Mouse (Mus musculus) hindbrain, embryonic 14.5 days (tissue): ENCODE measurements at regions not wholly inside any gene's neighbourhood (a gene's known extent, or its start where the extent isn't known, plus 50 kb on each side); places are given as distances from the start of the nearest gene placed in this dataset.
A peak's percentile ranks its signal among the peaks of the same experiment; 100 is the strongest.

ENCODE experiments used
- ATAC-seq: fragments of 200-750 bp; cut with Nextera tagmentation; 2 replicates; pipeline ENCODE4 v1.8.0; 2017; ENCODE audit warnings: moderate number of reproducible peaks, mild to moderate bottlenecking, moderate TSS enrichment, moderate library complexity; ENCODE audit not compliant: low FRiP score
- DNase-seq: peaks from one replicate; pipeline ENCODE4 v3.0.0-alpha.2; 2015; ENCODE audit warnings: low spot score
- H3K27ac ChIP-seq: fragments of 300-500 bp; sonication (generic); 2 replicates; pipeline ENCODE4 v1.5.1; 2014; ENCODE audit warnings: mild to moderate bottlenecking, moderate library complexity
- H3K27me3 ChIP-seq: fragments of 300-500 bp; sonication (generic); 2 replicates; pipeline ENCODE4 v1.6.1; 2014; ENCODE audit warnings: mild to moderate bottlenecking, low read length, mixed read lengths; ENCODE audit not compliant: control insufficient read depth, insufficient read depth
- H3K36me3 ChIP-seq: fragments of 300-500 bp; sonication (generic); replicated peaks from 2 replicates; pipeline ENCODE4 v1.6.1; 2014; ENCODE audit not compliant: control insufficient read depth, insufficient read depth
- H3K4me1 ChIP-seq: fragments of 300-500 bp; sonication (generic); replicated peaks from 2 replicates; pipeline ENCODE4 v1.6.1; 2014; ENCODE audit warnings: antibody characterized with exemption, low read length, mixed read lengths; ENCODE audit not compliant: control insufficient read depth, insufficient read depth
- H3K4me2 ChIP-seq: fragments of 300-500 bp; sonication (generic); replicated peaks from 2 replicates; pipeline ENCODE4 v1.6.1; 2014; ENCODE audit warnings: mild to moderate bottlenecking, moderate library complexity
- H3K4me3 ChIP-seq: fragments of 300-500 bp; sonication (generic); replicated peaks from 2 replicates; pipeline ENCODE4 v1.5.1; 2014; ENCODE audit warnings: mild to moderate bottlenecking, low read length
- H3K9ac ChIP-seq: fragments of 300-500 bp; sonication (generic); 2 replicates; pipeline ENCODE4 v1.6.1; 2014
- H3K9me3 ChIP-seq: fragments of 300-500 bp; sonication (generic); 2 replicates; pipeline ENCODE4 v1.6.1; 2016; ENCODE audit warnings: low read length; ENCODE audit not compliant: control insufficient read depth
- WGBS: fragments of 180-500 bp; shearing (Covaris S2); extraction: QIAGEN DNeasy Blood & Tissue Kit; methylation state at CpG from one replicate; pipeline ENCODE4 v1.1.7; 2014; 5-methylcytosine and 5-hydroxymethylcytosine counted together

- WGBS = 8% methylated on average over 13 of the region's 13 CpGs
- H3K4me2 ChIP-seq = peak overlapping the region; percentile 46
- no peaks in the 10 kb centered on the region for H3K36me3 ChIP-seq
- DNase-seq (peak; percentile 70), ATAC-seq (peak; percentile 91)
- H3K27ac ChIP-seq = peak overlapping the region; percentile 40
- H3K9ac ChIP-seq = peak overlapping the region; percentile 6; the same call in 1 of the 2 replicates
- H3K4me3 ChIP-seq = peak overlapping the region; percentile 14
- H3K27me3 ChIP-seq = peaks cover 13% of the 10 kb centered on the region; the same call in 1 of the 2 replicates
- H3K9me3 ChIP-seq = no peaks in the 10 kb centered on the region
- H3K4me1 ChIP-seq = no peaks in the 10 kb centered on the region; the same call in 1 of the 2 replicates
Measured at GRCm38 (mm10) chr2:10736696-10737457, 366.6 kb downstream of the Sfmbt2 start.

GRCm38 (mm10) chr2:10737458-10737775 lies 367.1 kb downstream of the Sfmbt2 start:
- Histone ChIP-seq H3K4me3 (peak overlapping the region; percentile 14), H3K36me3 (no peaks in the 10 kb centered on the region), H3K9ac (no peak overlapping the region), H3K27me3 (peaks cover 13% of the 10 kb centered on the region; the same call in 1 of the 2 replicates), H3K4me2 (peak overlapping the region; percentile 46), H3K4me1 (no peaks in the 10 kb centered on the region; the same call in 1 of the 2 replicates), H3K27ac (peak overlapping the region; percentile 40; the same call in 1 of the 2 replicates), H3K9me3 (no peaks in the 10 kb centered on the region)
- 16% methylated on average over 9 of the region's 9 CpGs for WGBS
- ATAC-seq = peak; percentile 92
- peak; percentile 52 for DNase-seq

GRCm38 (mm10) chr2:10745127-10745526 lies 374.8 kb downstream of the Sfmbt2 start:
- no peak for DNase-seq
- no peaks in the 10 kb centered on the region for H3K27me3 ChIP-seq
- ATAC-seq = no peak
- no peak overlapping the region for H3K4me3 ChIP-seq
- no peak overlapping the region for H3K4me2 ChIP-seq
- H3K9me3 ChIP-seq = no peaks in the 10 kb centered on the region
- H3K36me3 ChIP-seq = no peaks in the 10 kb centered on the region
- H3K9ac ChIP-seq = no peak overlapping the region
- WGBS = 87% methylated on average over 7 of the region's 7 CpGs
- no peak overlapping the region for H3K27ac ChIP-seq
- H3K4me1 ChIP-seq = no peaks in the 10 kb centered on the region

- ATAC-seq (no peak), DNase-seq (no peak)
- Histone ChIP-seq H3K27ac (no peak overlapping the region), H3K9ac (no peak overlapping the region), H3K4me1 (peaks cover 12% of the 10 kb centered on the region; the same call in 1 of the 2 replicates), H3K4me3 (no peak overlapping the region), H3K27me3 (no peaks in the 10 kb centered on the region), H3K36me3 (no peaks in the 10 kb centered on the region), H3K4me2 (no peak overlapping the region), H3K9me3 (no peaks in the 10 kb centered on the region)
- 78% methylated on average over 3 of the region's 3 CpGs for WGBS
Measured at GRCm38 (mm10) chr2:10755375-10755774, 385.1 kb downstream of the Sfmbt2 start.

- Histone ChIP-seq H3K27me3 (no peaks in the 10 kb centered on the region), H3K4me2 (no peak overlapping the region), H3K9me3 (no peaks in the 10 kb centered on the region), H3K27ac (no peak overlapping the region), H3K36me3 (no peaks in the 10 kb centered on the region), H3K4me1 (peaks cover 12% of the 10 kb centered on the region; the same call in 1 of the 2 replicates), H3K9ac (no peak overlapping the region), H3K4me3 (no peak overlapping the region)
- ATAC-seq (peak; percentile 78), DNase-seq (no peak)
- 29% methylated on average over 8 of the region's 8 CpGs for WGBS
Measured at GRCm38 (mm10) chr2:10757202-10757840, 387.0 kb downstream of the Sfmbt2 start.

GRCm38 (mm10) chr2:10757886-10758285 lies 387.6 kb downstream of the Sfmbt2 start:
- WGBS = 60% methylated on average over 1 of the region's 1 CpGs
- H3K36me3 ChIP-seq = no peaks in the 10 kb centered on the region

GRCm38 (mm10) chr2:10762236-10762635 lies 391.9 kb downstream of the Sfmbt2 start:
- Histone ChIP-seq H3K27ac (no peak overlapping the region), H3K36me3 (no peaks in the 10 kb centered on the region), H3K4me1 (peaks cover 10% of the 10 kb centered on the region; the same call in 1 of the 2 replicates), H3K4me2 (no peak overlapping the region), H3K9me3 (no peaks in the 10 kb centered on the region), H3K4me3 (no peak overlapping the region), H3K9ac (no peak overlapping the region), H3K27me3 (no peaks in the 10 kb centered on the region)
- 81% methylated on average over 4 of the region's 4 CpGs for WGBS
- no peak for DNase-seq
- ATAC-seq = no peak

More at GRCm38 (mm10) chr2:10757886-10758285, 387.6 kb downstream of the Sfmbt2 start:
- Histone ChIP-seq H3K9ac (no peak overlapping the region), H3K4me3 (no peak overlapping the region), H3K27ac (no peak overlapping the region), H3K4me2 (no peak overlapping the region), H3K4me1 (peaks cover 12% of the 10 kb centered on the region; the same call in 1 of the 2 replicates), H3K27me3 (no peaks in the 10 kb centered on the region), H3K9me3 (no peaks in the 10 kb centered on the region)
- DNase-seq = no peak
- no peak for ATAC-seq

- Histone ChIP-seq H3K27me3 (no peaks in the 10 kb centered on the region), H3K4me2 (no peak overlapping the region), H3K36me3 (no peaks in the 10 kb centered on the region), H3K9ac (no peak overlapping the region), H3K4me1 (no peaks in the 10 kb centered on the region), H3K9me3 (no peaks in the 10 kb centered on the region), H3K4me3 (no peak overlapping the region), H3K27ac (no peak overlapping the region)
- DNase-seq (no peak), ATAC-seq (no peak)
- WGBS = 65% methylated on average over 7 of the region's 7 CpGs
Measured at GRCm38 (mm10) chr2:10783071-10783470, 388.8 kb upstream of the Prkcq start.

GRCm38 (mm10) chr2:10783594-10783993 lies 388.3 kb upstream of the Prkcq start:
- no peak overlapping the region for H3K4me3 ChIP-seq
- no peak overlapping the region for H3K27ac ChIP-seq
- ATAC-seq = peak; percentile 28; the same call in 1 of the 2 replicates
- no peak overlapping the region for H3K9ac ChIP-seq
- no peaks in the 10 kb centered on the region for H3K9me3 ChIP-seq
- H3K4me2 ChIP-seq = no peak overlapping the region
- no peaks in the 10 kb centered on the region for H3K27me3 ChIP-seq
- 75% methylated on average over 6 of the region's 6 CpGs for WGBS
- no peak for DNase-seq
- no peaks in the 10 kb centered on the region for H3K36me3 ChIP-seq
- no peaks in the 10 kb centered on the region for H3K4me1 ChIP-seq
